Mouse (Mus musculus) spleen, adult 2 months (tissue): ENCODE measurements at regions not wholly inside any gene's neighbourhood (a gene's known extent, or its start where the extent isn't known, plus 50 kb on each side); places are given as distances from the start of the nearest gene placed in this dataset.

Source experiments
- CTCF ChIP-seq: fragments of 200-500 bp; IDR thresholded peaks from 2 replicates; pipeline ENCODE4 v1.5.1; 2011; ENCODE audit warnings: mild to moderate bottlenecking, inconsistent platforms; ENCODE audit not compliant: insufficient read depth, insufficient read length, insufficient replicate concordance; ENCODE audit errors: extremely low read depth
- POLR2A ChIP-seq: fragments of 200-500 bp; IDR thresholded peaks from 2 replicates; pipeline ENCODE4 v1.6.1; 2011; ENCODE audit warnings: low read depth, low read length, inconsistent platforms

DNA sequence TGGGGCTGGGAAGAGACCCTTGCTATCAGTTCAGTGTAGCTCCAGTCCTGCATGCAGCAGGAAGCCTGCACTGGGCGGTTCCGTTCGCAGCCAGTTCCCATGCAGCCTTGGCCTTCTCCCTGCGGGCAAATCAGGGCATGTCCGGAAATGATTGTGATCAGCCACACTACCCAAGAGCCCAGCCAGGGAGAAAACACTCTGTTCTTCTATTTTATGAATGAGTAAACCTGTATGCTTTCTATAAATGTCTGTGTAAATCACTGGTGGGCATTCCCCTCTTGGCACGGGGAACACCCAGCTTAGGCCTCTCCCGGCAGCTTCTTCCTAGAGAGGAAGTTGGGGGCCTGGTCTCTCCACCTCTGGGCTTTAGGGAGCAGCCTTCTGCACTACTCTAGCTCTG is 205.8 kb downstream of the Sox9 start:
- no peak for TF ChIP-seq CTCF
- no peak for TF ChIP-seq POLR2A
